Mouse (Mus musculus): ENCODE results near the gene Phxr2. TPM values are rescaled to one million over a fixed set of nuclear protein-coding genes. Genes with fewer than 3 reads are reported as not detected.

Gene Phxr2
- polyA plus RNA-seq, 1 experiment from 2014 or later = not detected

GRCm38 (mm10) chr10:99106703-99107631 is 19.2 kb downstream of the Phxr2 start, which contains the start of gene Poc1b:
Poc1b (plus strand) TSS chr10:99107036.
- WGBS = under 1% methylated on average over 101 of the region's 106 CpGs
- TF ChIP-seq CTCF (IDR thresholded peaks at IDR 0.05; ENCODE audit: low read depth) = no peak
- H3K4me3 ChIP-seq (ENCODE audit: low read depth, low read length) = peak within 1 kb of the TSS; percentile 99
- no peaks in the 10 kb centered on the region for H3K27me3 ChIP-seq (replicated peaks; ENCODE audit: control insufficient read depth, insufficient read depth, low read length)
- peaks cover 7% of the 10 kb centered on the region for H3K36me3 ChIP-seq (ENCODE audit: control insufficient read depth, insufficient read depth)
- no peaks in the 10 kb centered on the region for H3K9me3 ChIP-seq (ENCODE audit: control insufficient read depth)
- H3K27ac ChIP-seq (ENCODE audit: low read depth, low read length) = peak within 1 kb of the TSS; percentile 91
- H3K9ac ChIP-seq (ENCODE audit: low read depth, low read length) = peak within 1 kb of the TSS; percentile 82
- peak within 1 kb of the TSS; percentile 99 for H3K4me2 ChIP-seq (replicated peaks; ENCODE audit: low read depth)
- H3K4me1 ChIP-seq (replicated peaks; ENCODE audit: control insufficient read depth, insufficient read depth, low read length) = peaks cover 3% of the 10 kb centered on the region
- ATAC-seq = peak; percentile 87

DNA sequence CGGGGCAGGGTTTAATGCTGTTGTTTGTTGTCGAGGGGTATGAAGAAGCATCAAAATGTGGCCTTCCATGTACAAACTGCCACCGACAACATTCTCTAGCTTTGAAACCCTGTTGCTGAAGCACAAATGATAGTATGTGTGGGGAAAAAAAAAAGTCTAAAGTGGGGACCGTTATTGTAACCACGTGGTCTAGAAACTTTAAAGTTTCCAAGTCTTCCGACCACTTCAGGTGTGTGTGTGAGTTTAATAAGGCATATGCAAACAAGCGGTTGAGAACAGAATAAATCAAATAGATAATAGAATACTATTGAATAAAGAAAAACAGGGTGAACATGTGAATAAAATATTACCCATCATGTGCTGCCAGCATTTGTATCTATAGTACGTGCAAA is 19.8 kb downstream of the Phxr2 start:
- 25% methylated on average over 8 of the region's 8 CpGs for WGBS
- Histone ChIP-seq H3K36me3 (ENCODE audit: control insufficient read depth, insufficient read depth) (peaks cover 7% of the 10 kb centered on the region), H3K4me2 (replicated peaks; ENCODE audit: low read depth) (peak overlapping the region; percentile 99), H3K4me3 (ENCODE audit: low read depth, low read length) (peak overlapping the region; percentile 99), H3K27ac (ENCODE audit: low read depth, low read length) (peak overlapping the region; percentile 91; the same call in 1 of the 2 replicates), H3K4me1 (replicated peaks; ENCODE audit: control insufficient read depth, insufficient read depth, low read length) (peaks cover 3% of the 10 kb centered on the region; the same call in 1 of the 2 replicates), H3K27me3 (replicated peaks; ENCODE audit: control insufficient read depth, insufficient read depth, low read length) (no peaks in the 10 kb centered on the region), H3K9me3 (ENCODE audit: control insufficient read depth) (no peaks in the 10 kb centered on the region), H3K9ac (ENCODE audit: low read depth, low read length) (peak overlapping the region; percentile 82)
- TF ChIP-seq CTCF (IDR thresholded peaks at IDR 0.05; ENCODE audit: low read depth) = no peak
- ATAC-seq = no peak

DNA sequence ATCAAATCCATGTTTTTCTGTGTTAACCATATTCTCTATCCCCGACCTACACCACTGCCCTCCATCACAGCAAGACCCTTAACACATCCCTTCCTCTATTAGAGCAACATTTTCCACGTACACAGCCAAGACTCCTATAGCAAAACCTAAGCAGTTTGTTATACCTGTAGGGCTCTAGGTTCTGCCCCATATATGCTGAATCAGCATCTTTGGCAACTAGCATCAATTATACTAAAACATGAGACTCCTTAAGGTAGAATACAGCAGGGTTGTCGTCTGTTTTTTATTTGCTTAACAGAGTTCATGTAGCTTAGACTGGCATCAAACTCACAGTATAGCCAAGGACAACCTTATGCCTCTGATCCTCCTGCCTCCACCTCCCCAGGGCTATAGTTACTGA is 20.6 kb downstream of the Phxr2 start:
- H3K36me3 ChIP-seq (ENCODE audit: control insufficient read depth, insufficient read depth) = peaks cover 7% of the 10 kb centered on the region
- H3K27me3 ChIP-seq (replicated peaks; ENCODE audit: control insufficient read depth, insufficient read depth, low read length) = no peaks in the 10 kb centered on the region
- no peak for ATAC-seq
- no peak overlapping the region for H3K9ac ChIP-seq (ENCODE audit: low read depth, low read length)
- H3K4me1 ChIP-seq (replicated peaks; ENCODE audit: control insufficient read depth, insufficient read depth, low read length) = 0 out of 2 replicates have a peak, but pooled peaks cover 3% of the 10 kb centered on the region
- no peaks in the 10 kb centered on the region for H3K9me3 ChIP-seq (ENCODE audit: control insufficient read depth)
- 87% methylated on average over 3 of the region's 3 CpGs for WGBS
- H3K27ac ChIP-seq (ENCODE audit: low read depth, low read length) = no peak overlapping the region
- no peak for TF ChIP-seq CTCF (IDR thresholded peaks at IDR 0.05; ENCODE audit: low read depth)
- 0 out of 2 replicates have a peak overlapping the region, but pooled peaks have one; percentile 99 for H3K4me2 ChIP-seq (replicated peaks; ENCODE audit: low read depth)
- H3K4me3 ChIP-seq (ENCODE audit: low read depth, low read length) = no peak overlapping the region

- TF ChIP-seq CTCF (IDR thresholded peaks at IDR 0.05; ENCODE audit: low read depth) = peak; percentile 79
- H3K4me3 ChIP-seq (ENCODE audit: low read depth, low read length) = no peak overlapping the region
- ATAC-seq = no peak
- H3K4me2 ChIP-seq (replicated peaks; ENCODE audit: low read depth) = no peak overlapping the region
- no peaks in the 10 kb centered on the region for H3K36me3 ChIP-seq (ENCODE audit: control insufficient read depth, insufficient read depth)
- H3K9me3 ChIP-seq (ENCODE audit: control insufficient read depth) = no peaks in the 10 kb centered on the region
- no peaks in the 10 kb centered on the region for H3K27me3 ChIP-seq (replicated peaks; ENCODE audit: control insufficient read depth, insufficient read depth, low read length)
- 70% methylated on average over 10 of the region's 10 CpGs for WGBS
- no peak overlapping the region for H3K27ac ChIP-seq (ENCODE audit: low read depth, low read length)
- no peak overlapping the region for H3K9ac ChIP-seq (ENCODE audit: low read depth, low read length)
- no peaks in the 10 kb centered on the region for H3K4me1 ChIP-seq (replicated peaks; ENCODE audit: control insufficient read depth, insufficient read depth, low read length)
Measured at GRCm38 (mm10) chr10:99097374-99097773, 28.8 kb downstream of the Phxr2 start.

GRCm38 (mm10) chr10:99095114-99095513 is 31.0 kb downstream of the Phxr2 start:
- Histone ChIP-seq H3K9me3 (ENCODE audit: control insufficient read depth) (no peaks in the 10 kb centered on the region), H3K27ac (ENCODE audit: low read depth, low read length) (no peak overlapping the region), H3K4me3 (ENCODE audit: low read depth, low read length) (no peak overlapping the region), H3K4me1 (replicated peaks; ENCODE audit: control insufficient read depth, insufficient read depth, low read length) (no peaks in the 10 kb centered on the region), H3K4me2 (replicated peaks; ENCODE audit: low read depth) (no peak overlapping the region), H3K27me3 (replicated peaks; ENCODE audit: control insufficient read depth, insufficient read depth, low read length) (no peaks in the 10 kb centered on the region), H3K36me3 (ENCODE audit: control insufficient read depth, insufficient read depth) (no peaks in the 10 kb centered on the region), H3K9ac (ENCODE audit: low read depth, low read length) (no peak overlapping the region)
- 77% methylated on average over 2 of the region's 2 CpGs for WGBS
- ATAC-seq = no peak
- no peak for TF ChIP-seq CTCF (IDR thresholded peaks at IDR 0.05; ENCODE audit: low read depth)

GRCm38 (mm10) chr10:99093364-99093763 is 32.8 kb downstream of the Phxr2 start:
- H3K4me1 ChIP-seq (replicated peaks; ENCODE audit: control insufficient read depth, insufficient read depth, low read length) = no peaks in the 10 kb centered on the region
- no peak overlapping the region for H3K4me3 ChIP-seq (ENCODE audit: low read depth, low read length)
- 66% methylated on average over 2 of the region's 2 CpGs for WGBS
- H3K36me3 ChIP-seq (ENCODE audit: control insufficient read depth, insufficient read depth) = no peaks in the 10 kb centered on the region
- no peak overlapping the region for H3K9ac ChIP-seq (ENCODE audit: low read depth, low read length)
- no peak overlapping the region for H3K4me2 ChIP-seq (replicated peaks; ENCODE audit: low read depth)
- no peaks in the 10 kb centered on the region for H3K9me3 ChIP-seq (ENCODE audit: control insufficient read depth)
- no peaks in the 10 kb centered on the region for H3K27me3 ChIP-seq (replicated peaks; ENCODE audit: control insufficient read depth, insufficient read depth, low read length)
- no peak overlapping the region for H3K27ac ChIP-seq (ENCODE audit: low read depth, low read length)
- no peak for ATAC-seq
- TF ChIP-seq CTCF (IDR thresholded peaks at IDR 0.05; ENCODE audit: low read depth) = no peak
